Mouse (Mus musculus): ENCODE measurements around the gene Camkmt.

Camkmt gene

DNA sequence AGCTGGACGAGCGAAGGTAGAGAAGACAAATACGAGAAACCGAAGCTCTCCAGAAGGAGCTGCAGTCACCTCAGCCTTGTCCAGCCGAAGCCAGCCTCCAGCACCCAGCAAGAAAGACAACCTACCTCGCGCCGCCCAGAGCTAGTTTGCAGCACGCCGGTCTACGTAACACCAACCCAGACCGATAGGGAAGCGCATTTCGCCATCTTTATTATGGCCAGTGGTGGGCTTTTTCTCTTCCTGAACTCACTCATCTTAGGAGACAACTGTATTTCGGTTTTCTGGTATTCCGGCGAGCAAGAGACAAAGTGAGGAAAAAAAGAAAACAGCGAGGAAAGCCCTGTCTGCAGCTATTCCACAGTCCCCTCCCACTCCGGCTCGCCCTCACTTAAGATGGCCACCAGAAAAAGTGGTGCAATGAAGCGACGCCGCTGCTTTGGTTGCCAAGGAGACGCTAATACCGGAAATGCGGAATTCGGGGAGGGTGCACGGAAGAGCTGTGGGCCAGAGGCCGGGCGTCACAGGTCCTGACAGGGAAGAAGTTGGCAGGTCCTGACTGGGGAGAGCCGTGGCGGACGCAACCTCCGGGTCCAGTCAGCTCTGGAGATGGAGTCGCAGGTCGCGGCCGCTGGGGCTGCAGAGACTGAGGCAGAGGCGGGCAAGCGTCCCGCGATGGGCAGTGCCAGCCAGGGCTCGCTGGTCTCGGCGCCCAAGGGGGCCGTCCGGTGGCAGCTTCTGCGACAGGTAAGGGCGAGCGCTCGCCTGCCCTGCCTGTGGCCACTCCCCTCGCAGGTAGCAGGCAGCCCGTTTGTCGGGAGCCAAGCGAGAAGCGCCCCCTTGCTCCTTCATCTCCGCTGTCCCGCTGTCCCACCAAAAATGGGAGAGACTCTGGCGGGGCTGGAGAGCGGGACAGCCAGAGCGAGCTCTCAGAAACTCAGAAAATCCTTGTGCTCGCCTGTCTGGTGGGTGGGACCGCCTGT is at the start of gene Camkmt, which contains the start of gene Prepl:
Gene Camkmt (plus strand): TSS at position 433 of the 980 bp plus-strand sequence.
Gene Prepl (minus strand): TSS at position 122 of the 980 bp plus-strand sequence.
- DNase-seq (ENCODE audit: low read depth) = peak; percentile 95

DNA sequence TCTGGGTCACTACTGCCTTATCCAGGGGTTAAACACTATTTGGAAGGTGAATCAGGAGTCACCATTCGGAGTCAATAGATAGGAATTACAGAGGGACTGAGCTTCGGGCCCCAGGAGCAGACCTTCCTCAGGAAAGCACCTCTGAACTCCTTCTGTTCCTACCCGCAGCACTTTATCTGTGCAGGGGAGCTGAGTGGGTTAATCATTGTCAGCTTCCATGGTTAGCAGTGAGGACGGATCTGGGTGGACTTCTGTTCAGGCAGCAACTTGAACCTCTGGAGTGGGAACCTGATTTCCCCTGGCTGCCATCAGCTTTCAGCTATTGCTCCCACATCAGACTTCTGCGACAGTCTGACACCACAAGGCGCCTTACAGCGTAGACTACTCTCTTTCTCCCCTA is 49.4 kb upstream of the Camkmt start:
- DNase-seq (ENCODE audit: low read depth) = no peak

DNA sequence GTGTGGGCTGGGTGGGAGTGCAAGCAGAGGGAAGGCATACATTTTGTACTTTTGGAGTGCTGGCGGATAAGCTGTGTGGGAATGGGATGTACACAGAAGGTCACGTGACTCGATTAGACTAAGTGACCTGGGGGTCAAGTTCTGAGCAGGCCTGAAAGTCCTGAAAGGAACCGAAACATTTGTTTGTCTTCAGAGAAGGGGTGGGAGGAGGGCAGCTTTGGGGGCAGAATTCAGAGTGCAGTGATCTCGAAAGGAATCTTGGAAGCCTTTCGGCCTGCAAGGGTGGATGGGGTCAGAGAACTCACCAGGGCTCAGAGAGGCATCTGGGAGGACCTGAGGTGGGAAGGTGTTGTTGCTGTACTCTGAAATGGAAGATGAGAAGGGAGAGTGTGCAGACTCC is 47.9 kb upstream of the Camkmt start:
- DNase-seq (ENCODE audit: low read depth) = no peak

DNA sequence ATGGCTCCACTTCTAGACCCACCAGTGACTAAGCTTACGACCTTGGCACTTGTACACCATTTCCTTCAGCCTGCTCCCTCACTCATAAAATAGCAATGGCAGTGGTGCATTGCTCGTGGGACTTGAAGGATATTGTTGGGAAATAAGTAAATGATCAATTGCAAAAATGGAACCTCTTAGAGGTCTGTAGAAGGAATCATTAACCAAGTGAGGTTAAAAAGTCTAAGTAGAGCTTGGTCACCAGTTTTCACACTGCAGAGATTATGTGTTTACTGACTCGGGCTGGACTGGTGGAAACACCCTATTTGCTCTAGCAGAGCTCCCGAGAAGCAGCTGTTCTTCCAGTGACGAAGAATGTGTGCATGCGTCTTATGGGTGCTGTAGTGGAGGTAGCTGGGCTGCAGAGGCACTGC is 46.9 kb upstream of the Camkmt start:
- DNase-seq (ENCODE audit: low read depth) = no peak

DNA sequence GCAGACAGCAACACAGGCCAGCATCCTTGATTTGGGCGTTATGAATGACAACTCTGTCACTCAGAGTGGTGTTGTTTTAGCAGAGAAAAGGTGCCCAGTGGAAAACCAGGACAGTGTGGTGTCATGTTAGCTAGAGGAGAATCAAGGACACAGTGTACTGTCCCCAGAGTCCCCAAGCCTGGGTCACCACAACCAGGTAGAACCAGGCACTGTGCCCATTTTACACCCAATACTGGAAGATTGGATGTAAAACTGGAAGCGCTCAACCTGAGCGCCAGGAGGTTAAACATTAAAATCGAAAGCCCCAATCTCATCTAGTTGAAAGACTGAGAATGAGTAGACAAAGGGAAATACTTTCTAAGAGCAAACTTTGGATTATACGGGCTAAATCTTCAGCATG is 45.9 kb upstream of the Camkmt start:
- no peak for DNase-seq (ENCODE audit: low read depth)

DNA sequence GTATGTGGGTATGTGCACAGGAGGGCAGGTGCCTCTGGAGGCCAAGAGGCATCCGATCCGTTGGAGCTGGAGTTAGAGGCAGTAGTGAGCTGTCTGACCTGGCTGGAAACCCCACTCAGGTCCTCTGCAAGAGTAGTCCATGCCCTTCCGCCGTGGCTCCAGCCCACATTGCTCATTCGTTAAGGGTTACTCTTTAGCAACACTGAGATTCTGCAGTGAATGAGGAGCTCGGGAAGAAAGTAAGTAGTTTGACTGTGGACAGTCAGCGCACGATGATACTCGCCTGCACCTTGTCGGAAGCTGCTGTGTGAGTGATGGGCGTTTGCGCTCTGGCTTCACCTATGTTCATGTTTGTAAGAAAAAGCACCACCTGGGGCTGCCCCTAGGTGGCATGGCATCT is 45.2 kb upstream of the Camkmt start:
- DNase-seq (ENCODE audit: low read depth) = no peak

DNA sequence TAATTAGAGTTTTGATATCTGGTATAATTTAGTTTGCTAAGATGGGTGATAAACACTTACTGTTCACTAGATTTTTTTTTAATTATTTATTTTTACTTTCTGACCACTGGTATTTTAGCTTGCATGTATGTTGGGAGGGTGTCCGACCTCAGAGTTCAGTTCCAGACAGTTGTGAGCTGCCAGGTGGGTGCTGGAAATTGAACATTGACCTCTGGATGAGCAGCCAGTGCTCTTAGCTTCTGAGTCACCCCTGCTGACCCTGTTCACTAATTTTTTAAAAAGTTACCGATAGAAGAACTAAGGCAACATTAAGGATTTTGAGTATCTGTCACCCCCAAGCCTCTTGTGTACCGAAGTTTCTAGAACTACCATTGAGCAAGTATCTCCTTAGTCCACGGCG is 42.0 kb upstream of the Camkmt start:
- no peak for DNase-seq (ENCODE audit: low read depth)

DNA sequence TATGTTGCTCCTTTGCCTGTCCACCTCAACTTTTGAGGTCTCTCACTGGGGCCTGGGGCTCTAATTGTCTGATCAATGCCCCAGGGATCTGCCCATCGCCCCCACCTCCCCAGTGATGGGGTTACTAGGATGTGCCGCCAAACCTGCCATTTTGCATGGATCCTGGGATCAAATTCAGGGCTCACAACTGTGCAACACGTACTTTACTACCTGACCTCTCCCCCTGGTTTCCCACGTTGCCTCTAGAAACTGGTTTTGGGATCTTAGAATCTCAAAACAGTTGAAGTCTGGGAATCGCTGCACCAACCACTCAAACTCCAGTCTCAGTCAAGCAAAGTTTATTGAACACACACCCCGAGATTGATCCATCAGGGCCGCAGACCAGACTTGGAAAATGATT is 32.1 kb upstream of the Camkmt start:
- no peak for DNase-seq (ENCODE audit: low read depth)

DNA sequence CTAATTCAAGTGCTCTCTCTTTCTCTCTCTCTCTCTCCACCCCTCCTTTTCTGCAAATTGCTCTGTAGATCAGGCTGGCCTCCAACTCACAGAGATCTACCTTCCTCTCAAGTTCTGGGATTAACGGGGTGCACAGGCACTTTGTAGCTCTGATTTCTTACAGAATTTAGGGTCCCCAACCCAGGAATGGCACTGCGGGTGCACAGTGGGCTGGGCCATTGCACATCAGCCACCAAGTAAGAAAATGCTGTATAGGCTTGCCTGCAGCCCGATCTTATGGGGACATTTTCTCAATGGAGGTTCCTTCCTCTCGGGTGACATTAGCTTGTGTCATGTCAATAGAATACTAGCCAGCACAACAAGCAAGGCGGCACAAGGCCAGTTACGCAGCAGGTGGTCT is 31.2 kb upstream of the Camkmt start:
- no peak for DNase-seq (ENCODE audit: low read depth)

DNA sequence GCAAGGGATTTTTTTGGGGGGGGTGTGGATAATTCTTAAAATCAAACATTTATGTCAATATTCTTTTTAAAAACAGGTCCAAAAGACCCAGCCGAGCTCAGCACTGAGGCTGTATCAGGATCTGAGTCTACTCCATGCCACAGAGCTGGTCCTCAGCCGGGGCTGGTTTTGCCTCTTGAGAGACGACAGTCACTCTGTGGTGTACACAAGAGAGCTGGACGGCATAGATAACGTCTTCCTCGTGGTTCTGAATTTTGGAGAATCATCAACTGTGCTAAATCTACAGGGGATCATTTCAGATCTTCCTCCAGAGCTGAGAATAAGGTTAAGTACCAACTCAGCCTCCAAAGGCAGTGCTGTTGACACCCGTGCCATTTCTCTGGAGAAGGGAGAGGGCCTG is 26.8 kb upstream of the Camkmt start:
- DNase-seq (ENCODE audit: low read depth) = no peak

DNA sequence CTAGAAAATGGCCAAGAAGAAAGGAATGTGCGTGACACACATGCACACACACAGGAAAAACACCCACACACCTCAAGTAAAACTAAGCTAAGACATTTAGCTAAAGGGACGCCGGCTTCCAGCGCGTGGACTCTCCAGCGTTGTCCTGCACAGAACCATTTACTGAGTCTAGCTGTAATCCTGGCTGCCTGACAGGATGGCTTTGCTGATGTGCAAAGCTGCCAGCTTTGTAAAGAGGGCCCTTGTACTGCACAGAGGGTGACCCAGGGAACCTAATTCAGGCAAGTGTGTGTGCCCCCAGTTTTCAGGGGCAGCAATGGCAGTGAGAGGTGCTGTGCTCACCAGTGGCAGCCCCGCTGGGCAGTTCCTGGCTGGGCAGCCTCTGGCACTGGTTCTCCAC is 23.0 kb upstream of the Camkmt start:
- DNase-seq (ENCODE audit: low read depth) = no peak

DNA sequence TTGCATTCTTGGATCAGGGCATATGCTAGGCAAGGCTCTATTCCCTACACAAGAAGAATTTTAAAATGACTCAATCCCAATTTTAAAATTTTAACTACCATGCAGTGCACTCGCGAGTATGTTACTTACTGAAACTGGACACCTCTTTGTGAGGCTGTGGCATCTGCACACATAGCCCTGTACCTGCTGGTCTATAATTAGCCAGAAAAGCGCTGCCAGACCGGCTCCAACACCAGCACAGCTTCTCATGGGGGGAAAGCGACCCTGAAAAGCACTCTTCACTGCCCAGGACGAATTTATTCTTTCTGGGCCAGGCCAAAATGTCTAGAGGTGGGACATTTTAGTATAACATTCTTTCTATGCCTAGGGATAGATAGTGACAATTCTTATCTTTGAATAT is 19.7 kb upstream of the Camkmt start:
- DNase-seq (ENCODE audit: low read depth) = no peak

DNA sequence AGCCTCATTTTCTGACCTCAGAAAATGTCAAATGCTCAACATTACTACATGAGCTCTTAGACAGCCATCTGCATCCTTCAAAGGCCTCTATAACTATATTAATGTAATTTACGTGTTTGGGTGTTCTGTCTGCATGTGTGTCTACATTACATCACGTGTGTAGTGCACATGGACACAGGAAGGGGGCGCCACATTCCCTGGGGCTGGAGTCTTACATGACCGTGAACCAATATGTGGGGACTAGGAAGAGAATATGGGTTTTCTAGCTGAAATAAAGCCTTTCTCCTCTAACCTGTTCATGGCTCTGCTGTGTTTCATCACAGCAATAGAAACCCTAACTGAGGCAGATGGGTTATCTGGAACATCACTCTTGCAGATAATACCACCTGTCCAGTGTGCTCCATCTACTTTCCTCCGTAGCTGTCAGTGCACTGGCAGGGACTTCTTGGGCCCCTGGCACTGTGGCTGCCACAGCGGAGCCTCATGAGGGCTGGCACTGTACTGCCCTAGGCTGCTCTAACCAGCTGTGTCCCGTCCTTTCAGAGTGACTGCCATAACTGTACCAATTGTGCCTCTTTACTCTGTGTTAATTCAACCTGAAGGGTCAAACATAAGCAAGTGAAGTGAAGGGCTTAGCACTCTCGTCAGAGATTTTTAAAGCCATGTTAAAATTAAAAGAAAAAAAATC is 19.1 kb upstream of the Camkmt start:
- no peak for DNase-seq (ENCODE audit: low read depth)

DNA sequence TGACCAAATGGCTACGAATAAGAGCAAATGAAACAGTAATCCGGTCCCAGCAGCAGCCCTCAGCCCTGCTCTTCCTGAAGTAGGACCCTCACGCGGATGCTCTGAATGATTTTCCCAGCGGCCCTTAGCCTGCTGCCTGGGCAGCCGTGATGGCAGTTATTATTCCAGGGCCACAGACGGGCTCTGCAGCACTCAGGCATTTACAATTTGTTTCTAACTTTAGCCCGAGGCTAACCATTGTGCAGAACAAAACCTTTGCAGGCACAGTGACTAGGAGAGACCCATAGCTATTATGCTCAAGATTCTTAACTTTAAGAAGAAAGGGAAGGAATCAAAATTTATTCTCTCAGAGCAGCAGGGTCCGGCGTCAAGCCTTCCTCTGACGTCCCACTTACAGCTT is 18.0 kb upstream of the Camkmt start:
- DNase-seq (ENCODE audit: low read depth) = no peak

DNA sequence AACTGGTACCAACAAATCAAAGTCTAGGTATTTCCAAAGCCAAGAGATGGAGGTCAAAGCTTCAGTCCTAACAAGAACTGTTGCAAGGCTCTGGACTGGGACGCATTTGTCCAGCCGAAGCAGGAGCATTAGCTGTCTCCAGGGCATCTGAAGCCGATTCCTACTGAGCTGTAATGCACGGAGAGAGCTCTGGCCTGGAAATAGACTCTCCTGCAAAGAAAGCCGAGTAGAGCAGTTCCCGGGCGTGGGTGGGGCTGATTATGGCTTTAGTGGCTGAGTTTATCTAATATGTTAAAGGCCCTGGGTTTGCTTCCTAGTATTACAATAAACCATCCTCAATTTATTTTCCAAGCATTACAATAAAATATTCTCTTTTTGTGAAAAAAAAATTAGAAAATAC is 17.1 kb upstream of the Camkmt start:
- DNase-seq (ENCODE audit: low read depth) = no peak

DNA sequence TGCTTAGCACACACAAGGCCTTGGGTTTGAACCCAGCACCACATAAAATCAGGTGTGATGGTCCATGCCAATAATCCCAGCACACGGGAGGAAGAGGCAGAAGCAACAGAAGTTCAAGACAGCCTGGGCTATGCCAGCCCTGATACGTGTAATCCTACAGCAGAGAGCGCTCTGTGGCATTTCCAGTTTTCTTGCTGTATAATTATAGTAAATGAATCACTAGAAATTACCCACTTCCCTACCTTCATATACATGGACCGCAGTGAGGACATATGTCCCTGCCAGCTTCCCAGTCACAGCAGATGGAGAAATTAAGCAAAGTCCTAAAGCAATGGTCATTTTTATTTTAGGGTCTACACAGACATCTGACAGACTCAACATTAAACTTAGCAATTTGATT is 16.3 kb upstream of the Camkmt start:
- DNase-seq (ENCODE audit: low read depth) = no peak

DNA sequence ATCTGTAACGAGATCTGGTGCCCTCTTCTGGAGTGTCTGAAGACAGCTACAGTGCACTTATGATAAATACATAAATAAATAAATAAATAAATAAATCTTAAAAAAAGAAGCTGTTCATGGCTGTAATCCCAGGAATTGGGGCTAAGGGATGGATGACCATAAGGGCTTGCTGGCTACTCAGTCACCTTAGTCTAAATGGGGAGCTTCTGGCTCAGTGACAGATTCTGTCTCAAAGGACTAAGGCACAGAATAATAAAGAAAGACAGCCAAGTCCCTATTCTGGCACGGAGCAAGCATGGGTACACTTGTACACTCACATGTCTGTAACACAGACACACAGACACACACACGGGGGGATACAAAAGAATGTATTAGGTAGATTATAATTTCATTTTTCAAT is 11.1 kb upstream of the Camkmt start:
- DNase-seq (ENCODE audit: low read depth) = no peak

DNA sequence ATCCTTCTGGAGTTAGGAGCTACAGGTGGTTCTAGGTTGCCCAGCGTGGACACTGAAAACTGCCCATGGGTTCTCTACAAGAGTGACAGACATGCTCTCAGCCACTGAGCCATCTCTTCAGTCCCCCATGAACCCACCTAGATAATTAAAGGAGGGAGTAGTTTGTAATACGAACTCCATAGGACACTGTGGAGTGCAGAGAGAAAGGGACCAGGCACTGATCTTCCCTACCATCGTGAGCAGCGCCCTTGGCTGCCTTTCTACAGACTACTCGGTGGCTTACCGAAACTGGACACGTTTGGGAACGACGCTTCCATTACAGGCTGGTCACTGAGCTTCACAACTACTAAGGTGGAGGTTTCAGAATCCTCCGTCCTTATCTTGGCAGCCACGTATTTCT is 9.6 kb upstream of the Camkmt start:
- DNase-seq (ENCODE audit: low read depth) = no peak

DNA sequence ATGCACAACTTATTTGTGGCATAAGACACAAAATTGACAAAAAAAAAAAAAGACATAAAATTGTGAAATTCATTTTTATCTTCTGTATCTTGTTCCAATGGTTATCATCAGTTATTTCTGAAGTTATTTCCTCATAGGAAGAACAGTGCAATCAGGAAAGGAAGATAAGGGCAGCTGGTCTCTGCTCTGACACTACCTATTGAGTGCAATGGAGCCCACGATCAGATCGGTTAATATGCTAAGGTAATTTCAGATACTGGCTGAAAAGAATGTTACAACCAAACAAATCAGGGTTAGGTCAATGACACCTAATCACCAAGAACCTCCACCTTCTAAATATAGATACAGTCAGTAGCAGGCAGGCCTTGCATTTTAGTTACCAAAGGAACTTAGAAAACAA is 5.0 kb upstream of the Camkmt start:
- DNase-seq (ENCODE audit: low read depth) = peak; percentile 75

DNA sequence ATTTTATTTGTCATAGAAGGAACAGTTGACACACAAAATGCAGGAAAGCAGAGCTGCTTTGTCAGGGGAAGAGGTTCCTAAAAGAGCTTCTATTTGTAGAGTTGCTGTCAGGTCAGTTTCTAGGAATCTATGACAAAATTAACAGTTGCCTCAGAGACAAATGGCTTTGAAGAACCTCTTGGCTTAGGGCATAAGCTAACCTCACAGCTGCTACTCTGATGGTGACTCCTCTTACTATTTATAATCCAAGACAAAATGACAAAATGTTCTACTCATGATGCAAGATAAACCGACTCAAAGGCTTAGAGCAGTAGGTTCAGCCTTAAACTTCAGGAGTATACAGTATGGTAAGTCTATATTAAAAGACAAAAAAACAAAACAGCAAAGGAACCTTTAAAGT is 3.9 kb upstream of the Camkmt start:
- peak; percentile 39 for DNase-seq (ENCODE audit: low read depth)

DNA sequence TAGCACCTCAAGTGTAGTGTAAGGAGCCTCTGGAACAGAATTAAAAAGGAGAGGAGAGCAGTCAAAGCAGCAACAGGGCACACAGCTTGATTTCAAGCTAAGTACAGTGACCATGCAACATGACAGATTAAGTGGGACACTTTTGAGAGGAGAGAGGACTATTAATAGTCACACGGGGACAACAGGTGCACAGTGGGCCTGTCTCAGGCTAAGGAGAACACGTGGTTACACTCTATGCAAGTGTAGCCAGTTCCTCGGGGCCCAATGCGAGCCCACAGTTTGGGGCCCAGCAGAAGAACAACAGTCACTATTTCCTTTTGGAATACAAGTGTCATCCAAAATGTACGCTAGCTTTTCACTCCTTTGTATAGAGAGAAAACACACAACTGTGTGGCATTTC is 2.8 kb upstream of the Camkmt start:
- DNase-seq (ENCODE audit: low read depth) = no peak

DNA sequence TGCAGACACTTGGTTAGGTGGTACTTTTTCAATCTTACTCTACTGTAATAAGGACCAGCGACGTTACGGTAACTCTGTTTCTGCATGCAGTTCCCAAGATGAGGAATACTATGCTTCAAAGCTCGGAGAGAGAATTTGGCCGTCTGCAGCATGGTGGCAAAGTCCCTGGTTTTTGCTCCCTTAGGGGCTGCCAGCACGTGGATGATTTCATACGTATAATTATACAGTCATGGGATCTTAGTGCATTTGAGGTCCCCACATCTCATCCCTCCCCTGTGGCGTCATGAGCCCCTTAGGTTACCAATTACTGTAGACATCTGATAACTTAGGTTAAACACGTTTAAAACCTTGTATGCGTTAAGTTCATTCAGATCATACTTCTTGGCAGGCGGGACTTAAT is 2.0 kb upstream of the Camkmt start:
- DNase-seq (ENCODE audit: low read depth) = no peak

DNA sequence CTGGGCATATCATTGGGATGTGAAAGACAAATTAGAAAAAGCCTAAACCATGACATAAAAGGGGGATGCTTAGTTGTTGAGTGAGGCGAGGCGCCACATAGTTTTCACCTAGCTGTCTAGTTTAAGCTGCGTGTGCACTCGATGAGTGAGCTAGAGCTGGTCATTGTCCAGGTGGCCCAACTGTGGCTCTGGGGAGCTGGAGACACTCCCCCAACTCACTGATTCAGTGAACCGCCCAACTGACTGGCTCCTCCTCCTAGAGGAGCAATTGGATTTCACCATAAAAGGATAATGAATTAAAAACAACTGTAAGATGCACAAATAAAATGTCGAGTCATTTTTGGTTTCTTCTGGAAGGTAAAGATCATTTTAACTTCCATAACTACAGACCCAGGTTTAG is 1.3 kb upstream of the Camkmt start:
- peak; percentile 48 for DNase-seq (ENCODE audit: low read depth)

Data from 416B (cell line).